Mouse (Mus musculus): ENCODE measurements at regions not wholly inside any gene's neighbourhood (a gene's known extent, or its start where the extent isn't known, plus 50 kb on each side); places are given as distances from the start of the nearest gene placed in this dataset.

GRCm38 (mm10) chr11:19531255-19532003, 392.7 kb upstream of the Spred2 start:
- no peak overlapping the region for H3K9ac ChIP-seq (replicated peaks; ENCODE audit: low read depth)
- H3K27me3 ChIP-seq (replicated peaks; ENCODE audit: insufficient read depth, low read length): no peaks in the 10 kb centered on the region
- no peak overlapping the region for H3K27ac ChIP-seq (ENCODE audit: low read length)
- TF ChIP-seq CTCF (IDR thresholded peaks at IDR 0.05): no peak
- no peak for TF ChIP-seq EP300 (IDR thresholded peaks at IDR 0.05)
- H3K4me1 ChIP-seq (ENCODE audit: insufficient read depth, low read depth, low read length): no peaks in the 10 kb centered on the region
- peak overlapping the region; percentile 30; the same call in 1 of the 2 replicates for H3K4me2 ChIP-seq (replicated peaks; ENCODE audit: low read depth, low read length)
- no peaks in the 10 kb centered on the region for H3K9me3 ChIP-seq (ENCODE audit: low read length)
- DNase-seq (ENCODE audit: low spot score) (peak; percentile 22), ATAC-seq (no peak)
- no peaks in the 10 kb centered on the region for H3K36me3 ChIP-seq (ENCODE audit: insufficient read depth, low read length)
- WGBS: 22% methylated on average over 20 of the region's 20 CpGs
- H3K4me3 ChIP-seq (ENCODE audit: low read depth, low read length): no peak overlapping the region

GRCm38 (mm10) chr11:19532867-19533266, 391.3 kb upstream of the Spred2 start:
- no peak overlapping the region for H3K9ac ChIP-seq (replicated peaks; ENCODE audit: low read depth)
- ATAC-seq: no peak
- no peak overlapping the region for H3K27ac ChIP-seq (ENCODE audit: low read length)
- no peaks in the 10 kb centered on the region for H3K36me3 ChIP-seq (ENCODE audit: insufficient read depth, low read length)
- no peaks in the 10 kb centered on the region for H3K27me3 ChIP-seq (replicated peaks; ENCODE audit: insufficient read depth, low read length)
- DNase-seq (ENCODE audit: low spot score): no peak
- WGBS: 72% methylated on average over 7 of the region's 7 CpGs
- H3K4me3 ChIP-seq (ENCODE audit: low read depth, low read length): no peak overlapping the region
- no peaks in the 10 kb centered on the region for H3K9me3 ChIP-seq (ENCODE audit: low read length)
- H3K4me2 ChIP-seq (replicated peaks; ENCODE audit: low read depth, low read length): no peak overlapping the region
- TF ChIP-seq EP300 (IDR thresholded peaks at IDR 0.05) (no peak), CTCF (IDR thresholded peaks at IDR 0.05) (no peak)
- no peaks in the 10 kb centered on the region for H3K4me1 ChIP-seq (ENCODE audit: insufficient read depth, low read depth, low read length)

GRCm38 (mm10) chr11:19533701-19534100, 390.5 kb upstream of the Spred2 start:
- Histone ChIP-seq H3K4me2 (replicated peaks; ENCODE audit: low read depth, low read length) (no peak overlapping the region), H3K36me3 (ENCODE audit: insufficient read depth, low read length) (no peaks in the 10 kb centered on the region), H3K9me3 (ENCODE audit: low read length) (no peaks in the 10 kb centered on the region), H3K27ac (ENCODE audit: low read length) (no peak overlapping the region), H3K4me1 (ENCODE audit: insufficient read depth, low read depth, low read length) (no peaks in the 10 kb centered on the region), H3K4me3 (ENCODE audit: low read depth, low read length) (no peak overlapping the region), H3K9ac (replicated peaks; ENCODE audit: low read depth) (no peak overlapping the region), H3K27me3 (replicated peaks; ENCODE audit: insufficient read depth, low read length) (no peaks in the 10 kb centered on the region)
- TF ChIP-seq EP300 (IDR thresholded peaks at IDR 0.05) (no peak), CTCF (IDR thresholded peaks at IDR 0.05) (peak; percentile 54)
- ATAC-seq (no peak), DNase-seq (ENCODE audit: low spot score) (peak; percentile 7)
- WGBS: 71% methylated on average over 1 of the region's 1 CpGs

- Histone ChIP-seq H3K4me3 (ENCODE audit: low read depth, low read length) (no peak overlapping the region), H3K9ac (replicated peaks; ENCODE audit: low read depth) (no peak overlapping the region), H3K9me3 (ENCODE audit: low read length) (no peaks in the 10 kb centered on the region), H3K27me3 (replicated peaks; ENCODE audit: insufficient read depth, low read length) (no peaks in the 10 kb centered on the region), H3K36me3 (ENCODE audit: insufficient read depth, low read length) (no peaks in the 10 kb centered on the region), H3K27ac (ENCODE audit: low read length) (no peak overlapping the region), H3K4me1 (ENCODE audit: insufficient read depth, low read depth, low read length) (no peaks in the 10 kb centered on the region), H3K4me2 (replicated peaks; ENCODE audit: low read depth, low read length) (no peak overlapping the region)
- TF ChIP-seq CTCF (IDR thresholded peaks at IDR 0.05) (peak; percentile 50), EP300 (IDR thresholded peaks at IDR 0.05) (no peak)
- DNase-seq (ENCODE audit: low spot score) (no peak), ATAC-seq (no peak)
- 92% methylated on average over 1 of the region's 1 CpGs for WGBS
Measured at GRCm38 (mm10) chr11:19535215-19535614, 389.0 kb upstream of the Spred2 start.

- 50% methylated on average over 4 of the region's 4 CpGs for WGBS
Measured at GRCm38 (mm10) chr11:19546226-19546625, 377.9 kb upstream of the Spred2 start.

GRCm38 (mm10) chr11:19554316-19554946, 369.7 kb upstream of the Spred2 start:
- 60% methylated on average over 9 of the region's 9 CpGs for WGBS
- TF ChIP-seq EP300 (IDR thresholded peaks at IDR 0.05) (no peak), CTCF (IDR thresholded peaks at IDR 0.05) (no peak)
- Histone ChIP-seq H3K4me1 (ENCODE audit: insufficient read depth, low read depth, low read length) (no peaks in the 10 kb centered on the region), H3K27me3 (replicated peaks; ENCODE audit: insufficient read depth, low read length) (no peaks in the 10 kb centered on the region), H3K4me3 (ENCODE audit: low read depth, low read length) (no peak overlapping the region), H3K9ac (replicated peaks; ENCODE audit: low read depth) (no peak overlapping the region), H3K4me2 (replicated peaks; ENCODE audit: low read depth, low read length) (no peak overlapping the region), H3K27ac (ENCODE audit: low read length) (no peak overlapping the region), H3K9me3 (ENCODE audit: low read length) (no peaks in the 10 kb centered on the region), H3K36me3 (ENCODE audit: insufficient read depth, low read length) (no peaks in the 10 kb centered on the region)
- DNase-seq (ENCODE audit: low spot score) (no peak), ATAC-seq (no peak)

More at GRCm38 (mm10) chr11:19546226-19546625, 377.9 kb upstream of the Spred2 start:
- no peak for DNase-seq (ENCODE audit: low spot score)
- ATAC-seq: no peak
- Histone ChIP-seq H3K4me1 (ENCODE audit: insufficient read depth, low read depth, low read length) (no peaks in the 10 kb centered on the region), H3K27ac (ENCODE audit: low read length) (no peak overlapping the region), H3K9ac (replicated peaks; ENCODE audit: low read depth) (no peak overlapping the region), H3K4me2 (replicated peaks; ENCODE audit: low read depth, low read length) (no peak overlapping the region), H3K9me3 (ENCODE audit: low read length) (no peaks in the 10 kb centered on the region), H3K4me3 (ENCODE audit: low read depth, low read length) (no peak overlapping the region), H3K27me3 (replicated peaks; ENCODE audit: insufficient read depth, low read length) (no peaks in the 10 kb centered on the region), H3K36me3 (ENCODE audit: insufficient read depth, low read length) (no peaks in the 10 kb centered on the region)
- TF ChIP-seq CTCF (IDR thresholded peaks at IDR 0.05): no peak
- TF ChIP-seq EP300 (IDR thresholded peaks at IDR 0.05): no peak
